Mouse (Mus musculus): ENCODE data around the gene Gm20388.

GRCm38 (mm10) chr8:120534504-120535368 lies 624.1 kb downstream of the Gm20388 start:
- TF ChIP-seq POLR2A (IDR thresholded peaks at IDR 0.05; ENCODE audit: borderline replicate concordance, insufficient read depth, low read length), result no peak
- TF ChIP-seq CTCF (IDR thresholded peaks at IDR 0.05; ENCODE audit: borderline replicate concordance, insufficient read depth, low read depth, low read length), result peak; percentile 100
